Mouse (Mus musculus) kidney, adult 2 months (tissue): ENCODE measurements around the gene 1810062G17Rik.

Experiments used
- CTCF ChIP-seq: fragments of 200-500 bp; conservative IDR thresholded peaks from 2 replicates; pipeline ENCODE4 v1.5.1; 2011; ENCODE audit warnings: low read depth, mild to moderate bottlenecking, control low read depth, low read length, moderate library complexity, mixed read lengths; ENCODE audit not compliant: insufficient read depth, insufficient read length
- POLR2A ChIP-seq: fragments of 200-500 bp; IDR thresholded peaks from one replicate; pipeline ENCODE4 v1.6.1; 2011; ENCODE audit warnings: low read depth, low read length, control low read depth

- TF ChIP-seq CTCF (no peak), POLR2A (no peak)
Measured at GRCm38 (mm10) chr3:36530345-36530744, 54.6 kb downstream of the 1810062G17Rik start.
